Mouse (Mus musculus) heart, embryonic 12.5 days (tissue): ENCODE results near the gene Gm21897. TPM values are rescaled to one million over a fixed set of nuclear protein-coding genes. Genes with fewer than 3 reads are reported as not detected.
"Not testable (repeated sequence)": the region's sequence is repeated elsewhere in the genome, so short reads cannot be mapped to it uniquely, and the experiment has no call there.

Source experiments
- ATAC-seq: fragments of 200-750 bp; cut with Nextera tagmentation; 2 replicates; pipeline ENCODE4 v1.8.0; 2017; ENCODE audit warnings: moderate TSS enrichment, moderate library complexity; ENCODE audit not compliant: insufficient number of reproducible peaks, low FRiP score
- H3K27ac ChIP-seq: fragments of 300-500 bp; sonication (generic); 2 replicates; pipeline ENCODE4 v1.5.1; 2016; ENCODE audit warnings: mild to moderate bottlenecking, moderate library complexity; ENCODE audit not compliant: poor library complexity, severe bottlenecking
- H3K27me3 ChIP-seq: fragments of 300-500 bp; sonication (generic); replicated peaks from 2 replicates; pipeline ENCODE4 v1.6.1; 2016; ENCODE audit warnings: mild to moderate bottlenecking, moderate library complexity
- H3K36me3 ChIP-seq: fragments of 300-500 bp; sonication (generic); 2 replicates; pipeline ENCODE4 v1.6.1; 2016; ENCODE audit warnings: mild to moderate bottlenecking, moderate library complexity
- H3K4me1 ChIP-seq: fragments of 300-500 bp; sonication (generic); replicated peaks from 2 replicates; pipeline ENCODE4 v1.6.1; 2016; ENCODE audit warnings: mild to moderate bottlenecking
- H3K4me2 ChIP-seq: fragments of 300-500 bp; sonication (generic); 2 replicates; pipeline ENCODE4 v1.6.1; 2016; ENCODE audit warnings: mild to moderate bottlenecking, moderate library complexity
- H3K4me3 ChIP-seq: fragments of 300-500 bp; sonication (generic); 2 replicates; pipeline ENCODE4 v1.5.1; 2016; ENCODE audit warnings: mild to moderate bottlenecking
- H3K9ac ChIP-seq: fragments of 300-500 bp; sonication (generic); 2 replicates; pipeline ENCODE4 v1.6.1; 2016; ENCODE audit warnings: mild to moderate bottlenecking, moderate library complexity
- H3K9me3 ChIP-seq: fragments of 300-500 bp; sonication (generic); replicated peaks from 2 replicates; pipeline ENCODE4 v1.6.1; 2016; ENCODE audit warnings: mild to moderate bottlenecking, moderate library complexity
- WGBS: fragments of 180-500 bp; shearing (Covaris S2); methylation state at CpG from one replicate; pipeline ENCODE4 v1.1.7; 2016; 5-methylcytosine and 5-hydroxymethylcytosine counted together
- polyA plus RNA-seq: library from polyadenylated mRNA; unstranded; fragments of >200 nt; fragmentation: Nextera tagmentation; extraction: Ambion mirVana; gene quantifications from 2 replicates; pipeline ENCODE4 v1.2.1, GENCODE M21; 2016

Gm21897 gene
- polyA plus RNA-seq: not detected in 2 replicates

DNA sequence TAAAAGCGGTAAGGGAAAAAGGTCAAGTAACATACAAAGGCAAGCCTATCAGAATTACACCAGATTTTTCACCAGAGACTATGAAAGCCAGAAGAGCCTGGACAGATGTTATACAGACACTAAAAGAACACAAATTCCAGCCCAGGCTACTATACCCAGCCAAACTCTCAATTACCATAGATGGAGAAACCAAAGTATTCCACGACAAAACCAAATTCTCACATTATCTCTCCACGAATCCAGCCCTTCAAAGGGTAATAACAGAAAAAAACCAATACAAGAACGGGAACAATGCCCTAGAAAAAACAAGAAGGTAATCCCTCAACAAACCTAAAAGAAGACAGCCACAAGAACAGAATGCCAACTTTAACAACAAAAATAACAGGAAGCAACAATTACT lies at the start of gene Gm21897:
Gene Gm21897 (plus strand): TSS at position 301 of the 400 bp plus-strand sequence.
- ATAC-seq: not testable (repeated sequence)
- WGBS: no CpG with 5 or more reads among the region's 4 CpGs

DNA sequence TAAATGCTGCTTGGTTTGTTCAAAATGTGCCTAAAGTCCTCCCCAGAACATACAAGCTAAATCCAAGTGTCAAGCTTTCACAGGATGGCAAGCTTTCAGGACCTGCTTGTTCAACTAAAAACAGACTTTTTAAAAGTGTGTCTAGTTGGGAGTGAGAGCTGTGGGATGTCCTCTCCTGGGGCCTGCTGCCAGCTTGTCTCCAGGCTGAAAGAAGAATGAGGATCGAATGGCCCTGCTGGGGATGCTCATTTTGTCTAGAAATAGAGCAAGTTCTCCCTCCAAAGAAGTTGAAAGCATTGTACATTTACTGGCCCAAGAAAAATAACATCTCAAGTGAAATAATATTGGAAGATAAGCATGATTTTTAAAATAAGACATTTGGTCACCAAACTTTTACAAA lies 45.0 kb upstream of the Gm21897 start:
- Histone ChIP-seq H3K27me3 (no peaks in the 10 kb centered on the region), H3K9me3 (no peaks in the 10 kb centered on the region), H3K4me1 (no peaks in the 10 kb centered on the region), H3K4me2 (no peak overlapping the region), H3K4me3 (no peak overlapping the region), H3K9ac (no peak overlapping the region), H3K27ac (no peak overlapping the region), H3K36me3 (no peaks in the 10 kb centered on the region)
- WGBS: 36% methylated on average over 1 of the region's 1 CpGs
- no peak for ATAC-seq

More for the DNA sequence above, at the start of gene Gm21897:
- not testable (repeated sequence) for H3K4me3 ChIP-seq, H3K9me3 ChIP-seq, H3K27ac ChIP-seq, H3K4me2 ChIP-seq, H3K27me3 ChIP-seq, H3K36me3 ChIP-seq, H3K4me1 ChIP-seq, H3K9ac ChIP-seq

DNA sequence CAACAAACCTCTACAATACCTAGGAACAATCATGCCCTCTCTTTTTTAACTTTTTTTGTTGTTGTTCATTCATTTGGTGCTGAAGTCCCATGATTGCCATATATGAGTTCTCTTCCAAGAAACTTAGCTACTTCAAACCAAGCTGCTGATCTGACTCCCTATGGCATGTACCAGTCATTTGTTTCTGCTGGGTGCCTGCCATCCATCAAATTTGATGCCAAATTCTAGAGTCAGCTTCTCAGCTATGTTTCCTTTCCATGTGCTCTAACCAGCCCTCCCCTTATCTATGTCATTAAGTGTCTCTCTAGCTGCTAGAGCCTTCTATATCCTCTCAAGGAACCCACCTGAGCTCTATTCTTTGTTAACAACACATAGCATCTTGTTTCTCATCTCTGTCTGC lies 39.8 kb upstream of the Gm21897 start:
- no peaks in the 10 kb centered on the region for H3K27me3 ChIP-seq
- H3K9ac ChIP-seq: no peak overlapping the region
- no peak overlapping the region for H3K27ac ChIP-seq
- no peak overlapping the region for H3K4me3 ChIP-seq
- H3K36me3 ChIP-seq: no peaks in the 10 kb centered on the region
- no peaks in the 10 kb centered on the region for H3K9me3 ChIP-seq
- H3K4me2 ChIP-seq: no peak overlapping the region
- H3K4me1 ChIP-seq: no peaks in the 10 kb centered on the region
- no peak for ATAC-seq

DNA sequence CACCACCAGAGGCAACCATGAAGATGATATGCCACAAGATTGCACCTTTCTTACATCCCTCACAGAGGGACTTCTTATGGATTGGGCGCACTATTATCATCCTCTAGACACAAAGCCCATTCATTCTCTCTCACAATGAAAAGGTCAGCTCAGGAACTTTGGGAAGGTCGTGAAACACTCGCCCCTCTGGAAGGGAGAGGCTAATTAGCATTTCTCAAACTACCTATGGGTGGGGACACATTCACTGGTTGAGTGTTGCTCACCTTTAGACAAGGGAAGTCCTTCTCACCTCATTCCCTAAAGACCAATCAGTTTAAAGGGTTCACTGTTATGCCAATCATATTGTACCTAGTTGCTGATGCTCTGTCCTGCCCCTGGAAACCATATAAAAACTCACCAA lies 24.2 kb upstream of the Gm21897 start:
- no peak overlapping the region for H3K9ac ChIP-seq
- H3K4me2 ChIP-seq: no peak overlapping the region
- no peaks in the 10 kb centered on the region for H3K27me3 ChIP-seq
- H3K27ac ChIP-seq: no peak overlapping the region
- 71% methylated on average over 3 of the region's 3 CpGs for WGBS
- ATAC-seq: no peak
- no peaks in the 10 kb centered on the region for H3K36me3 ChIP-seq
- no peaks in the 10 kb centered on the region for H3K4me1 ChIP-seq
- no peak overlapping the region for H3K4me3 ChIP-seq
- no peaks in the 10 kb centered on the region for H3K9me3 ChIP-seq

DNA sequence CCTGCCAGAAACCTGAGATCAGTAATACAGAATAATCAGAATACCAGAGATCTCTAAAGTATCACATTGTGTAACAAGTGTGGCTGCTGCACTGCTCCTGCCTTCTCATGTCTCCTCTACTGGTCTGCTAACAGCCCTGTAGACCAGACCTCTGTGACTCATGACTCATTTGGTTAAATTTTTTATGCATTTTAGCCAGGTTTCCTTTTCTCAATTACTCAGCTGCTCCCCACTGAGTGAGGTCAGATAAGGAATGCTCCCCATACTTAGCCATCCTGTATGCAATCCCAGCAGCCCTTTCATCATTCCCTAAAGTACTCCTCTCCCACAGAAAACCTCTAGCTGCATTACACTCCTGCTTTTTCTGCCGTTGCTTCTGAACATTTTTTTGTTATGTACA lies 23.0 kb upstream of the Gm21897 start:
- no peaks in the 10 kb centered on the region for H3K4me1 ChIP-seq
- H3K9ac ChIP-seq: no peak overlapping the region
- H3K4me2 ChIP-seq: no peak overlapping the region
- H3K27ac ChIP-seq: no peak overlapping the region
- H3K36me3 ChIP-seq: no peaks in the 10 kb centered on the region
- H3K27me3 ChIP-seq: no peaks in the 10 kb centered on the region
- no peaks in the 10 kb centered on the region for H3K9me3 ChIP-seq
- ATAC-seq: no peak
- no peak overlapping the region for H3K4me3 ChIP-seq
- 55% methylated on average over 1 of the region's 1 CpGs for WGBS

DNA sequence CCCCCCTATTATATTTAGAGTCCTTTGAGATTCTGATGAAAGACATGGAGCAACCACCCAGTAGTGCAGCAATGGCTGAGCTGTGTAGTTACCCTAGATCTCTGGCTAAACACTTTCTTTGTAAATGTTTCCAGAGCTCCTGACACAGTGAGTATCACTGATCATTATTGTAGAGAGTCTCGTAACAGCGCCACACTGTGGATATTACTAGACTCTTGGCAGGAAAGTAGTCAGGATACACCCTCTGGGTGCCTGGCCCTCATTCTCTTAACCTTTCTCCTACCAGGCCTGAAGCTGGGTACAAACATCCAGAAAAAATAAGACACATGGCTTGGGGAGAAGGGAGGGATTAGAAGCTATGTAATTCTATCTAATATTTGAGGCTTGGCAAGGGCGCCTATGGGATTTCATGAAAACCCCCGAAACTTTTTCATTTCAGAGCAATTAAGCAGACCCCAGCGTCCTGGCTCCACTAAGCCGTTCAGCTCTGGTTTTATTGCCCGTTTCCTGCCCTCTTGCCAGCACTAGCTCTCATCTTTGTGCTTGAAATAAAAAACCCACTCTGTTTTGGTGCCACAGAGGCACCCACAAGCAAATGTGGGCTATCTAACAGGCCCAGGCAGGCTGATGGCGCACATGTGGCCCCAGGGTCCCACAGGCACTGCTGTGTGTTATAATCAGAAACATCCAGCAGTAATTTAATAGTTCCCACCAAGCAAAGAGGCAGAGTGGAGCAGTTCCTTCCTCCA lies 22.2 kb upstream of the Gm21897 start:
- no peak overlapping the region for H3K27ac ChIP-seq
- no peak overlapping the region for H3K4me2 ChIP-seq
- H3K4me1 ChIP-seq: no peaks in the 10 kb centered on the region
- H3K36me3 ChIP-seq: no peaks in the 10 kb centered on the region
- 65% methylated on average over 8 of the region's 8 CpGs for WGBS
- no peak overlapping the region for H3K4me3 ChIP-seq
- no peaks in the 10 kb centered on the region for H3K27me3 ChIP-seq
- no peak for ATAC-seq
- no peak overlapping the region for H3K9ac ChIP-seq
- H3K9me3 ChIP-seq: no peaks in the 10 kb centered on the region

DNA sequence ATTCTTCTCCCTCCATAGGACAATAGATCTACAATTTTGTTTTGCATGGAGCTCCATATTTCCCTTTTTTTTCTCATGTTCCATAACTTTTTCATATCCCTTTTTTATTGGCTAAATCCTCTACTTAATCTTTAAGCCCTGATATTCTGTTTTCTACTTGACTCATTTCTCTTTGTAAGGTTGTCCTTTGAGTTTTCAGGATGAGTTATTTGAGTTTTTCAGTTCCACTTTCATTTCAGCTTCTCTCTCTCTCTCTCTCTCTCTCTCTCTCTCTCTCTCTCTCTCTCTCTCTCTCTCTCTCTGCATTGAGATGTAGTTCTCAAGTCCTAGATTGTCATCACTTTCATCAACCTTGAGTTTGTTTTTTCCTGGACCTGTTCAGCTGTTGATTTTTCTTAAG lies 17.3 kb downstream of the Gm21897 start:
- ATAC-seq: no peak
- no peak overlapping the region for H3K27ac ChIP-seq
- H3K27me3 ChIP-seq: no peaks in the 10 kb centered on the region
- H3K4me2 ChIP-seq: no peak overlapping the region
- no peak overlapping the region for H3K4me3 ChIP-seq
- no peak overlapping the region for H3K9ac ChIP-seq
- no peaks in the 10 kb centered on the region for H3K9me3 ChIP-seq
- no peaks in the 10 kb centered on the region for H3K4me1 ChIP-seq
- no peaks in the 10 kb centered on the region for H3K36me3 ChIP-seq

DNA sequence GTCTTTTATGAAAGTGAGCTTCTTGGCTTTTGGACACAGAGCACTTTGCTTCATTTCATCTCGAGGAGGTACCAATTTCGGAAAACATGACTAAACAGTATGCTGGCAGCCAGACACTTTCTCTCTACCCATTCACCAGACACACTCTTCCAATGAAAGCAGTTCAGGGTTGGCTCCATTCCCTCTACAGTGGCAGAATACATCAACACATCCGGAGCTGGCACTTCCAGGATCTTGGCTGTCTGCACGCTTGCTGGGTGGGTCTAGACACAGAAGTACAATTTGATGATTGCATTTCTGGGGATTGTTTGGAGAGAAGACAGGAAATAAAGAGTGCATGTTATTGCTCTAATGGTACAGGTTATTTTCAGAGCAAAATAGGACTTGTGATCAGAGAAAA lies 21.8 kb downstream of the Gm21897 start:
- no peaks in the 10 kb centered on the region for H3K9me3 ChIP-seq
- ATAC-seq: no peak
- no peak overlapping the region for H3K9ac ChIP-seq
- no peaks in the 10 kb centered on the region for H3K27me3 ChIP-seq
- H3K4me2 ChIP-seq: no peak overlapping the region
- no peaks in the 10 kb centered on the region for H3K36me3 ChIP-seq
- 63% methylated on average over 4 of the region's 4 CpGs for WGBS
- no peak overlapping the region for H3K27ac ChIP-seq
- H3K4me3 ChIP-seq: no peak overlapping the region
- no peaks in the 10 kb centered on the region for H3K4me1 ChIP-seq

DNA sequence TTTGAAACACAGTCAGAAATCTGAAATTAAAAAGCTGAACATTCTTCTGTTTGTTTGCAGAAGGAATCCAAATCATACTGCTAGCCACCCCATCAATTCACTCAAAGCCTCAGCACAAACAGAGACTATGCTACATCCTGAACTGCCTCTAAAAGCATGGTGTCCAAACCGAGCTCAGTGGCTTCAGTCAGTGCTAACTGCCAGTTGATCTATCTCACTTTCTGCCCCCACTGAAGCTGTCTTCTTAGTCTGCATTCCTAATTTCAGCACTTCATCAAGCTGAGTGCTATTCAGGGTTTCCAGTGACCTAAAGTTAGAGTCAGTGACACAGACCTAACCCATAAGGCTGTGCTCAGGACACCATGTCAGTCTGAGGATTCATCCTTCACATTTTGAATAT lies 28.8 kb downstream of the Gm21897 start:
- Histone ChIP-seq H3K4me2 (no peak overlapping the region), H3K27me3 (no peaks in the 10 kb centered on the region), H3K4me3 (no peak overlapping the region), H3K36me3 (no peaks in the 10 kb centered on the region), H3K4me1 (no peaks in the 10 kb centered on the region), H3K9me3 (no peaks in the 10 kb centered on the region), H3K9ac (no peak overlapping the region), H3K27ac (no peak overlapping the region)
- 45% methylated on average over 1 of the region's 1 CpGs for WGBS
- no peak for ATAC-seq

DNA sequence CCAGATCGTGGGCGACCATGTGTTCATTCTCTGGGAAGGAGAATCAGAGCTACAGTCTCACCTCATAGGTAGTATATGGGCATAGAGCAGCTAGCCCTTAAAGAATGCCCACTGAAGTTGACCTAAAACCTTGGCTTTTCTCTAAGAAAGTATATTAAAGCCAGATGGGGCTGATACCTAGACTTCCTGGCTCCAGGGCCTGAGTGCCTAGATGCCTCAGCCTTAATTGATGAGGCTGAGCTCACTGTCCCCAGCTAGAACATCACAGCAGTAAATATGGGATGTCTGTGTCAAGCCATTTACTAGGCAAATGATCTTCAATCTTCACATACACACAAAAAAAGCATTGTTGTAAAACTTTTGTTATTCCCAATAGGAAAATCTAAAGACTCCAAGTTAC lies 32.1 kb downstream of the Gm21897 start:
- WGBS: 71% methylated on average over 2 of the region's 2 CpGs
- Histone ChIP-seq H3K27me3 (no peaks in the 10 kb centered on the region), H3K9me3 (no peaks in the 10 kb centered on the region), H3K4me2 (no peak overlapping the region), H3K4me1 (0 out of 2 replicates have a peak, but pooled peaks cover 4% of the 10 kb centered on the region), H3K9ac (no peak overlapping the region), H3K36me3 (no peaks in the 10 kb centered on the region), H3K4me3 (no peak overlapping the region), H3K27ac (no peak overlapping the region)
- ATAC-seq: no peak

DNA sequence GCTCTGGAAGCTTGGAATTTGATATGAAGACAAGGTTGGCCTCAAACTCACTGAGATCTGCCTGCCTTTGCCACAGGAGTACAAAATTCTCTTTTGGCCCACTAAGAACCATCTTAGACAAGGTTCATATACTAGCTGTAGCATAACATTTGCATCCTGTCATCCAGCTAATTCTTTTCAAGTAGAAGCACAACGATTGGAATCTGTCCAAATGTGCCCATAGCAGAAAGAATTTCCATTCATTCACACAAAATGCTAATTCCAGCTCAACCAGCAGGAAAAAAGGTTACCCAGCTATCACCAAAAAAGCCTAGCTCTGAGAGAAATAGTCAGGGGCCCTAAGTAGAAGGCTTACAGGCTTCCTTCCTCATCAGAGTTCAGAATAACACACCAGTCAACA lies 34.0 kb downstream of the Gm21897 start:
- Histone ChIP-seq H3K9ac (no peak overlapping the region), H3K4me3 (no peak overlapping the region), H3K4me1 (0 out of 2 replicates have a peak, but pooled peaks cover 4% of the 10 kb centered on the region), H3K27ac (no peak overlapping the region), H3K4me2 (no peak overlapping the region), H3K9me3 (no peaks in the 10 kb centered on the region), H3K27me3 (no peaks in the 10 kb centered on the region), H3K36me3 (no peaks in the 10 kb centered on the region)
- ATAC-seq: no peak
- WGBS: 45% methylated on average over 1 of the region's 1 CpGs

DNA sequence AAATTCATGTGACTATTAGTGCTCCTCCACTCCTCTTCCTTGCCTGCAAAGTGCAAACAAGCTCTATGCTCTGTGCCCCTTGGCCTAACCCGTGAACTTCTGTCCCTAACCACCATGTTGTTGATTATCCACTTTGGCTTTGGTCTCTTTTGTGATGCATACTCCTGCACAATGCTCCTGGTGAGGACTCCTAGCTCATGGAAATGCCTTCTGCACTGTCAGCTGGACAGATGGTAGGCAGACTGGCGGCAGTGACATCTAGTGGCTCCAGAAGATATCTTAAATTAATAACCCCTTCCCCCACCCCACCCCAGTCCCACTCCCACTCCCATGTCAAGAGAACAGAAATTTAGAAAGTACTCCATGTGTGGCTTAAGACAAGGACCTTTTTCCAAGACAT lies 35.1 kb downstream of the Gm21897 start:
- WGBS: 52% methylated on average over 2 of the region's 2 CpGs
- no peaks in the 10 kb centered on the region for H3K27me3 ChIP-seq
- no peak for ATAC-seq
- no peaks in the 10 kb centered on the region for H3K36me3 ChIP-seq
- 0 out of 2 replicates have a peak, but pooled peaks cover 4% of the 10 kb centered on the region for H3K4me1 ChIP-seq
- H3K9me3 ChIP-seq: no peaks in the 10 kb centered on the region
- no peak overlapping the region for H3K9ac ChIP-seq
- no peak overlapping the region for H3K4me3 ChIP-seq
- no peak overlapping the region for H3K27ac ChIP-seq
- no peak overlapping the region for H3K4me2 ChIP-seq
